Mouse (Mus musculus): ENCODE measurements at regions not wholly inside any gene's neighbourhood (a gene's known extent, or its start where the extent isn't known, plus 50 kb on each side); places are given as distances from the start of the nearest gene placed in this dataset.
A peak's percentile ranks its signal among the peaks of the same experiment; 100 is the strongest.

DNA sequence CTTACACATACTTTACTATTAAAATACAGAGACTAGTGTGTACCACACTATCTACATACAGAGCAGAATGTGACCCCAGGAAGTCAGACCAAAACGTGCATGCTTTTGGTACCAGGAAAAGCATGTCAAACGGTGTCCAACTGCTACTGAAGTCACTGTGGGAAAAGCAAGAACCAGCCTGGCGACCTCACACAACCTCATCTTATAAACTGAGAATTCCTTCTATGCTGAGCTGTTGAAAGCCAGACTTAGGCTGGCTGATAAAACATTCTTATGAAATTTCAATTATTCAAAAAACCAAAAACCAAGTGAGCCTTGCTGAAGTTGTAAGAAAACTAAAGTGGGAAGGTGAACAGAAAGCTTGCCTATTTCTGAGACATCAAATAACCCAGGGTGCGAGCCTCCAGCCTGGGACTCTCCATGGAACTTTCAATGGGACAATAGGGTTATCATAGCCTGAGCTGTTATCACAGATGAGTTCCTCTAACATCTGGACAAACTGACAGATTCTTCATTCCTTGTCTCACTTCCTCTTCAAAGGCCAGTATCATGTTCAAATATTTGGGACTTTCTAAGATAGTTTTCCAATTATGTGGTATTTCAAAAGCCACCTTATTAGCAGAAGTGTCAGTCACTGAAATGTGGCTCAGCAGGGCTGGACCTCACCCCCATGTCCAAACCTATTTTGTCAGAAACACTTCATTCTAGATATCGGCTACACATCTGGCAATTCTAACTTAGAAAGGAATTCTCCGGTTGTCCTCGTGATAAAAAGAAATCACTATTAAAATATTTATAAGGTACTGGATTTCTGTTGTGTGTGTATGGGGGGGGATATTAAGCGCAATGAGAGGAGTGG, 155.7 kb downstream of the Sox4 start:
- DNase-seq (ENCODE audit: low spot score in 2 of 2), result no peak

DNA sequence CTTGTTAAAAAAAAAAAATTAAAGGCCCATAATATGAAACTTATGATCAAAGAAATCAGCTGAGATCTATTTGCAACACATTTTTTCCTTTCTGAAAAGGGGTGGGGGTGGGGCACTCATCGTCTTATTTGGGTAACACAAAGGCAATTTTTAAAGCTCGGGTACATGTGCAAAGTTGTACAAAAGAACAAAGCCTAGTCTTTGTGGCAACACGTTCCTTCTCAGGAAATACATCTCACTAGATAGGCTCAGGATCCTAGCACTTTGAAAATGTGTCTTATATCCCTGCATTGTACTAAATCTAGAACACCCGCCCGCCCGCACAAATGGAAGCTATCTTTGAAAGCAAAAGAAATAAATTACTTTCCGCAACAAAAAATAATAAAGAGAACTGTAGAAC, 158.2 kb downstream of the Sox4 start:
- DNase-seq (ENCODE audit: low spot score in 2 of 2), result no peak

DNA sequence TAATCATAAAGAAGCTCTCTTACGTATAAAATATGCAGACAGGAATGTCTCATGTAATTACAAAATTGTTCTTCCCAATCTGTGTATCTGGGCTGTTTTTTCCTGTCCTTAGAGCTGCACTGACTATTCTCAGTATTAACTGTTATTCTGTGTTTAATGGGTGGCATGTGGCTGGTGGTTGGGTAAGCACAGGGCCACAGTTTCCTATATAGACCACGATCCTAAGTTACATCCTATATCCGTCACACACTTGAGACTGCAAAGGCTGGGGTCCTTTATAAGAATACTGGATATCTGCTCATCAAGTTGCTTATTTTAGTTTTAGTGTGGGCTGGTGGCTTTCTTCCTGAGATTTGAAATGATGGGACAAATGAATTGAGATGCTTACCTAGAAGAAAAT, 159.0 kb downstream of the Sox4 start:
- no peak for DNase-seq (ENCODE audit: low spot score in 2 of 2)

DNA sequence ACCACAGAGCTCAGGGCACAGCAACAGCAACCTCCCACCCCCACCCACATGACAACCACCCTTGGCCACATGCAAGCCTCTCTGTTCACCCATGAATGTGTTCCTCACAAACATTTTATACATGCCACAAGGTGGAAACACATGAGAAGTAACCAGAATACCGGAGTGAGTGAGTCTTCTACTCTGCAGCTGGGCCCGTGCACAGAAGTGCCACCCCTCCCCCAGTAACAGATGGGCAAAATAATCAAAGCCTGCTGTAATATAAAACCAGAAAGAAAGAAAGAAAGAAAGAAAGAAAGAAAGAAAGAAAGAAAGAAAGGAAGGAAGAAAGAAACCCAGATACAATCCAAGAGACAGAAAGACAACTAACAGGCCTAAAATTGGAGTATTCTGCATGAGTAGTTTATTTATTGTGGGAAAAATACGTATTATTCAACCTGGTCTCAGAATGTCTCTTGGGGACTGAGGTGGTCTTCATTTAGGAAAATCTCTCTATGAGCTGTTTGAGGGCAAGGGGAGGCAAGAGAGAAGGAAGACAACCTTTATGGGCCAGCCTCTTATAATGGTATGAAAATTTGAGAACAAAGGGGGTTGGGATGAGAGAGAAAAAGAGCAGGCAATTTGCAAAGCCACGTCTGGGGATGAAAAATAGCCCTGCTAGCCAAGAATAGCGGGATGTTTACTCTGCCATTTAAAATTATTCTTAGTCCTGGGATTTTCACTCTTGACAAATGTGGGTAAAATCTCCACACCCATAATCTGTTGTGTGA, 160.2 kb downstream of the Sox4 start:
- DNase-seq (ENCODE audit: low spot score in 2 of 2), result no peak

DNA sequence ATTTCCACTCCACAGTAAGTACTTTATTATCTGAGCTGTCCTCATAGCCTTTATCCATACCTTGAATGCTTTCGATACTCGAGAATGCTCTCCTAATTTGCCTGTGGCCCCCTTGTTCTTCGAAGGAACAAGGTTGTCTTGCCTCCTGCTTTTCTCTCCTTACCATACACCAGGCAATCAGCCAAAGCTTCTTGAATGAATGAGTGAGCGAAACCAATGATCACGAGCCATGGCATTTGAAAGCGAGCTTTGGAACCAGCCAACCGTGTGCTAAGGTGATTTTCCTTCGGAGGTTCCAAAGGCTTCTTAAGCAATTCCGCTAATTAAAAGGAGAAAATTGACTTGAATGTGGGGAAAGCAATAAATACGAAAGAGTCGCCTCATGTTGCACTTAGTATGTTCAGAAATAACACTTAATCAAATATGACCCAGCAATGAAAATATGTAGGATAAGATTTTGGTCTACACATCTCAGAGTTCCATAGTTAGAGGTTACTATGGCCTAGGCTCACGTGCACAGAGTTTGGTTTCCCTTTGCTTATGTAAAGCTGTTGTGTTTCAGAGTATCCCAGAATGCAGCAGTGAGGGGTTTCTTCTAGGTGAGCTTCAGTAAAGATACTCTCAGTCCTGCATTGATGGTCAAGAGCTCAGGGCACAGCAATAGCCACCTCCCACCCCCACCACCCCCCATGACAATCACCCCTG, 160.9 kb downstream of the Sox4 start:
- DNase-seq (ENCODE audit: low spot score in 2 of 2), result no peak

DNA sequence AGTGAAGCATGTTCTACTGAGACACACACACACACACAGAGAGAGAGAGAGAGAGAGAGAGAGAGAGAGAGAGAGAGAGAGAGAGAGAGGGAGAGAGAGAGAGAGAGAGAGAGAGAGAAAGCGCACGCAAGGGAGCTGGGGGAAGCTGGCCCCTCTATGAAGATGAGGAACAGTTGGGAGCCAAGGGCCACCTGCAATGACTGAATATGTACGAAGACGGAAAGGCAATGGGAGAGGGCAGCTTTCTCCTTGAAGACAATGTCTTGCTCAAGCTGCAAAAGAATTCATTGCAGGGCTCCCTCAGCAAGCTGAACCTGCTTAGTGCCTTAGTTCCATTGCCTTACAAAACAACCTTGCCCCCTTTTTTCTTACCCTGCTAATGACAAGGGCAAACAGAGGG, 163.1 kb downstream of the Sox4 start:
- DNase-seq (ENCODE audit: low spot score in 2 of 2), result no peak

DNA sequence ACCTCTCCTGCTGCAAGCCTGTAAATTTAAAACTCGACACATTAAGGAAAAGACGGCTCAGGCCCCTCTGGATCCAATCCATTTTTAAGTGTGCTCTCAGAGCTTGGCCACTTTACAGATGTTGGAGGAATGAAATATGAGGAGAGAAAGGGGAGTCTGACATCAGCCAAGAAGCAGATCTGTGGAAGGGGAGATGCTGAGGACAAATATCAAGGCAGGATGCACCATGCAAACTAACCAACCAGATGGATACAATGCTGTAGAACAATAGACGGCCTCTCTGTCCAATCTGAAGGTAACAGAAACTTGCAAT, 166.2 kb downstream of the Sox4 start:
- DNase-seq (ENCODE audit: low spot score in 2 of 2), result no peak

DNA sequence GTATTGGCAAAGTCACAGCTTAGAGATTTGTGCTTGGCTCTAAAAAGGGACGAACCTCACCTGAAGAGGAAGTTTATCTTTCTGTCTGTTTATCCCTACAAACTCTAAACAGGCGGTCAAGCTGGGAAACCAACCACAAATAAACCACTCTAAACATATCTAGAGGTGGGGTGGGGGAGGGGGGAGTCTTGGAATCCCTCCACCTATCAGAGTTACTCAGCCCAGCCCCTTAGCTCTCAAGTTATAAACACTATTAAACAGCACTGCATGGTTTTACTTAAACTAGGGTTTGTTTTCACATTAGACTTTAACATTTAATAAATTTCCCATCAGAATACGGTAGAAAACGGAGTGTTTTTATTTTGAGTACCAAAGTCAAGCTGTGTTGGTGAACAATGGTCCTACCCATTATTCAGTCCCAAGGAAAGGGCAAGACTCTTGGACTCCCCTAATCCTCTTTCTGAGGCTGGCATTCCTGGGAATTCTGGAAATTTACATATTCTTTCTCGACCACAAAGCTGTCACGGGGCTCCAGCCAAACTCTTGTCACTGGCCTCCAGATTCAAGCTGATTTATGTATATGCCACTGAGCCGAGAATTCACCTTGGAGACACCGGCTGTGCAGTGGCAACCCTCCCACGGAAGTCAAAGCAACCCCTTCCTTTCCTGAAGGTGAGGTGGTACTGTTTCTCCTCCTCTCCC, 166.7 kb downstream of the Sox4 start:
- no peak for DNase-seq (ENCODE audit: low spot score in 2 of 2)

DNA sequence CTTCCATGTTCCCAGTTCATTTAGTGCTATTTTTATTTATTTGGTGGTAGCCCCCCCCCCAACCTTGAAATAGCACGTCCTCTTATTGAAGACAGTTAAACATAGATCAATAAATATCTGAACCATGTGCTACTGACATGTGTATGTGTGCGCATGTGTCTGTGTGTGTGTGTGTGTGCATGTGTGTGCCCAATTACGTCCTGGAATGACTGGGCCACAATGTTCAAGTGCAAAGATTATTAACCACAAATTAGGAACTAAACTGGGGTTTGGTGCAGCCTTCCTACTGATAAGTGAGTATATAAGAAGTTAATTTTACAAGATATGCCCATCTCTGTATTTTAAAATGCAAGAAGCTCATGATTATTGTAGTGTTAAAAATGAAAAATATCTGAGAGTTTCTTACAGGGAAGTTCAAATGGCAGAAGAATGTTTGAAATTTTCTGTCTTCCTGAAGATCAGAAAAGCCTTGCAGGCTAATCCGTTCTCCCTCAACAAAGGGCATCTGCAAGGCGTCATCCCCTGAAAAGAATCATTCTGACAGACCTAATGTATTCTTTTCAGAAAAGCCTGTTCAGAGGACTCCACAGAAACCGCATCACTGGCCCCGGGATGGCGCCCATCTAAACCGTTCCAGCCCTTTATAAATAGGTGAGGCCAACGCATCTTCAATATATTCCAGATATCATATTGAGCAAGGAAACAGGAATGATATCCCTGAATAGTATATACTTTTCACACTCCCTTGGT, 170.8 kb downstream of the Sox4 start:
- no peak for DNase-seq (ENCODE audit: low spot score in 2 of 2)

DNA sequence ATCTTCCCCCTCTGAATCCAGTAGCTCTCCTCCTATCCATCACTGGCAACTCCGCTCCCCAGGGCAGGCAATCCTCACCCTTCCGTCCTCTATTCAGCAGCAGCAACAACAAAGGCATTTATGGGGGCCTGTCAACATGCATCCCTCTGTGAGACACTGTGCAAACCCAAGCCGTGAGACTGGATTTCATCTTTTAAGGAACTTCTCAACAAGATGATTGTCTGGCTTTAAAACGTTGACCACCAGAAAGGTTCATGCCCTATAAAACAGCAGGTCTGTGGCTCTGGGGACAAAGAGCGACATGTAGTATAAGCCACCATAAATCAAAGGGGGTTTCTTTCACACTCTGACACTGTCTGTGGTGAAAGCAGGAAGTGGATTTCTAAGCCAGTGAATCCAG, 171.4 kb downstream of the Sox4 start:
- no peak for DNase-seq (ENCODE audit: low spot score in 2 of 2)

DNA sequence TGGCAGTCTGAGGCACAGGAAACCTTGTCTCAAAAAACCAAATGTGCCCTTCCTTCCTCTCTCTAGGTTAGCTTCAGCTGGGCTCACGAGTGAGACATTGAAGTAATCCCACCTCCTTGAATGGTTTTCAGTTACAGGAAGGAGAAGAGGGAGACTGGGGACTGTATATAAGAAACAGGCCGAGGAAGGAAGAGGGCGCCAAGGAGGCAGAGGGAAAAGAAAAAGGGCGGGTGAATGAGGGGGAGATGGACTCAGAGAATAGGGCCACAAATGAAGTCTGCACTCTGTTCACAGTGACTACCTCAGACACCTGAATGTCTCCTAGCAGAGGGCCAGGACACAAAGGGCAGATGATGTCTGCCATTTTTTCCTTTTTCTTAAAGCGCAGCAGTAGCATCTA, 171.9 kb downstream of the Sox4 start:
- no peak for DNase-seq (ENCODE audit: low spot score in 2 of 2)

DNA sequence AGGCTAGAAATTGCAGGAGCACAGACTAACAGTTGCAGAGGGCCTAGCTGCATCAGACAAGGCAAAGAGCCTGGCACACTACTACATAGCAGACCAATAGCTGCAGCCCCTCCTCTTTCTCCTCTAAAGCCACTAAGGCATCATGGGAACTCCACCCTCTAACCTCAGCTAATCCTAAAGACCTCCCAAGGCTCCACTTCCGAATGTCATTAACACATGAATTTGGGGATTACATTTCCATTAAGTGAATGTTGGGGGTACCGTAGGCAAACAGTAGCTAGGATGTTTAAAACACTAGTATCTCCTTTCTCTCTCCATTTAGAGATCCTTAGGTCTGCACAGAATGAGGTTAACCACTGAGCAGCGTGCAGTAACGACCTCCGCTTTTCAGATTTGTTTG, 173.1 kb downstream of the Sox4 start:
- no peak for DNase-seq (ENCODE audit: low spot score in 2 of 2)

DNA sequence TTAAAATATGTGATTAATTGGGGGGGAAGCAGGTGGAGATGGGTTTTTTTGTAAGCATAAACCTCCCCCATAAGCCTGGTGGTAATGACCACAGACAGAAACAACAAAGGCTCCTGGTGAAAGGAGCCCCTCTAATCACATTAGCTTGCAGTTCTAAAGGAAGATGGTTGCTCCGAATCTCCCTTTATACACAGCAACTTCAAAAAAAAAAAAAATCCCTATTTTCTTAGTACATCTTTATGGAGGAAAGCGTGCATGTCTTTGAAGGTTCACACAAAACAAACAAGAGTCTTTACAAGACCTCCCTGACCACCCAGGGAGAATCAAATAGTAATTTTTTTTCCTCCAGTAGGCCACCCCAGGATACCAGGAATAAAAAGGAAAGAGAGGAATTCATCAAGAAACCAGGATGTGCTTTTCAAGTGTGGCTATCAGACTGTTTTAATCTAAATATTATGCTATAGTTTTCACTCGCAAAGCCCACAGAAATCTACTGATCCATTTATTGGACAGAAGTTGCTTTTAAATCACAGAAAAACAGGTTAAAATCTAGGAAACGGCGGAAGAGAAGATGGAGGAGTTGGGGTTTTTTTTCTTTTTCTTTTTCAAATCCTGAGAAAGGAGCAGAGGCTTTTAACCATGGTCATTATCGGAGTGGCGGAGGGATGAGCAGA, 178.2 kb downstream of the Sox4 start:
- no peak for DNase-seq (ENCODE audit: low spot score in 2 of 2)

DNA sequence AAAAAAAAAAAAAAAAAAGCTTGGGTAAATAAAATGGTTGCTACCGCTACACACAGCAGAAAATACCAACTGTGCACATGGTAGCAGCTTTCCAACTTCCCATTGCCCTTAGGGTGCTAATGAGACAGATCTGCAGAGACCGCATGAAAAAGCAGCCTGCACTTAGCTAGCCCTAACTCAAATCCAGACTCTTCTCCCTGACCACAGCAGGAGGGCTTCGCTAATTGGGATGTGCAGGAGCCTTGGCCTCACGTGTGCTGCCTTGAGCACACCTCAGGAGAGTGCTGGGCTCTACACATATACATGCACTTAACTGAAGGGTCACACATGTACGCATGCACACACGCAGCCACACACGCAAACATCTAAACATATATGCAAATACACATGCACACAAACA, 178.9 kb downstream of the Sox4 start:
- DNase-seq (ENCODE audit: low spot score in 2 of 2), result no peak

DNA sequence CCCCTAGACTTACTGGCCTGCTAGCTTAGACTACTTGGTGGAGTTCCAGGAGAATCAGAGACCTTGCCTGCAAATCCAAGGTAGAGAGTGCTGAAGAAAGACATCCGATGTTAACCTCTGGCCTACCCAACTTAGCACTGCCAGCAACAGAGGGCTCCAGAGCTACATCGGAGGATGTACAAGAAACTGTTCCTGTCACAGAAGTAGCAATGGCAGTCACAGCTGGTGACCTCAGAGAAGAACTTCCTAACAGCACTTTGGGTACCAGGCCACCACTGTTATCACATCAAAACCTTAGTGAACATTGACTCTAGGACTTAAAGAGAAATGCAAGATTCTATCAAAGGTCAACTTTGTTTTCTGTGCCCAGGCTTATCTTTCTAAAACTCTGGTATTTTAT, 180.0 kb downstream of the Sox4 start:
- no peak for DNase-seq (ENCODE audit: low spot score in 2 of 2)

DNA sequence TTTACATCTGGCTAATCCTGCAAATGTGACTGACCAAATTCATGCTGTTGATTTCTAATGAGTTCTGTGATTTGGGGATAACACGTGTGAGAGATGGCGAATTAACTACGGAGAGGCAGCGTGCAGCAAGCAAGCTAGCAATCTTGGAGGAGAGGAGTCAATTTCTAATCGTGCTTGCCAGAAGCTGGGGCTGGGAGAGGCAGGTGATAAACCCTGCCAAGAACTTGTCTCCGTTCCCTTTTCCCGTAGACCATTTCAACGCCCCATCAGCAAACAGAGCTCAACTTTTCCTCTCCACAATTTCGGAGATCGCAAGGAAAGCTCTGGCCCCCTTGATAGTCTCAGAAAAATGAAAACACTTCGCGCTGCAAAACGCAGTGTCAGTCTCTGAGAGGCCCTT, 183.0 kb downstream of the Sox4 start:
- no peak for DNase-seq (ENCODE audit: low spot score in 2 of 2)

DNA sequence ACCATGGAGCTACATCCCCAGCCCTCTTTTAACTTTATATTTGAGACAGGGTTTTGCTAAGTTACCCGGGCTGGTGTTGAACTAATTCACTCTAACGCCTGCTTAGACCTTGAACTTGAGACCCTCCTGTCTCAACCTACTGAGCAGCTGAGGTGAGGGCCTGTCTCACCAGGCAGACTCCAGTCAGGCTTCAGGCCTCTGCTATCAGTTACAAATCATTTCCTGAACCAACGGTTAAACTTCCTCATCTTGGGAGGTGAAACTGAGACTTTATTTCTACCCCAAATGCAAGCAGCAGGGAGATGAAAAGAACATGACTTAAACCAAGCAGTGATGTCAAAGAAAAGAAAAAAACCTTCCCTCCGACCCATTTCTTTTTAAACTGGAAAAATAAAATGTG, 183.5 kb downstream of the Sox4 start:
- DNase-seq (ENCODE audit: low spot score in 2 of 2), result no peak

DNA sequence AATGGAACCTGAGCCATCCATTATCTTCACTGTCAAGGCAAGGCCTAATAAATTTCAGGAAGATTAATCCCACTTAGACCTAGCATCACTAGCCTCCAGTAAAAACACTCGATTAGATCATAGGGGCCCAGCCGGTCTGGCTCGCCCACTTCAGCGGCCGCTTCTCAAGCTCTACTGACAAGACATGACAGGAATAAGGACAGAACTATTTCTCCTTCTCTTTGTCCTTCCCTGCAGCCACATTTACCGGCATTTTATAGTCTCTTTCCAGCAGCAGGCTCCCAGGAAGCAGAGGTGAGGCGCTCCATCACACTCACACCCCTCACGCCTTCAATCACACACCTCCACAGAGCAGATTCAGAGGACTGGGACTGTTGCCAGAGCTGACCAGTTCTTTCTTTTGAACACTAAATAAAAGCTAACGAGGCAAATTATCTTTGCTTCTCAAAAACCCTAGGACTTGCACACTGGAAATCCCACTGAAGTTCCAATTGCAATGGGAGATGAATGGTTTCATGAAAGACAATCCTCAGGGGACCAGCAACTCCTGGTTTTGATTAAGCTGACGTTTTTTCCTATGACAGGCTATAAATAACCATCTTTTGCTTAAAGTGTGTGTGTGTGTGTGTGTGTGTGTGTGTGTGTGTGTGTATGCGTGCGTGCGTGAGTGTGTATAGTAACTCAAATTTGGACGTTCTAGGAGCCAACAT, 184.6 kb downstream of the Sox4 start:
- peak in 1 of 2 experiments; percentile 4 for DNase-seq (ENCODE audit: low spot score in 2 of 2)

DNA sequence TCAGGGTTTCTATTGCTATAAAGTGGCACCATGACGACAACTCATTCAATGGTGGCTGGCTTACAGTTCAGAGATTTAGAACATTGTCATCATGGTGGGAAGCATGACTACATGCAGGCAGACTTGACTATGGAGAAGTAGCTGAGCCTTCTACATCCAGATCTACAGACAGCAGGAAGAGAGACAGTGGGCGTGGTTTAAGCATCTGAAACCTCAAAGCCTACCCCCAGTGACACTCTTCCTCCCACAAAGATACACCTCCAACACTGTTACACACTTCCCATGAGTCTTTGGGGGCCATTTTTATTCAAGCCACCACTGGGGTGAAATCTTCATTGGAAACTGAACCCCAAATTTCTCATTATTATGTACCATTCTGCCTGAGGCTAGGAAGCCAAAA, 191.0 kb downstream of the Sox4 start:
- DNase-seq (ENCODE audit: low spot score in 2 of 2), result no peak

DNA sequence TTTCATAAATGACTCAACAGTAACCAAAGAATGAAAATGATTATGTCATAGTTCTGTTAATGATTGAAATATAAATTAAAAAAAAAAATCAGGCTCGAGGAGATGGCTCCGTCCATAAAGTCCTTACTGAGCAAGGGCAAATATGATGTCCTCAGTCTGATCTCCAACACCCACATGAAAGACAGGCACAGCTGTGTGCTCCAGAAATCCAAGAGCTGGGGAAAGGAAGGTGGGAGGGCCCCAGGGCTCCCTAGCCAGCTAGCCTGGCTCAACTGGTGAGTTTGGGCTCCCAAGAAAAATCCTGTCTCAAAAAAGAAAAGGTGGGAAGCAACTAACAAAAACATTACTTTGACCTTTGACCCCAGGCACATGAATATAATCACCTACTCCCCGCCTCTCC, 194.5 kb downstream of the Sox4 start:
- no peak for DNase-seq (ENCODE audit: low spot score in 2 of 2)

Data from layer of hippocampus, postnatal 14 days (tissue).